Comparison of ENCODE assay signal across 7 mouse cellular contexts in genomic region chr5:33019426-33019821, GRCm38 (mm10). TPM values are rescaled to one million over a fixed set of nuclear protein-coding genes. Genes with fewer than 3 reads are reported as not detected.
DNase-seq lines count a peak whose midpoint lies in the region; ATAC-seq and TF ChIP-seq lines count a peak whose summit lies in the region.

No protein-coding gene starts in this region.

- peaks cover 2% of the 10 kb centered on the region for H3K36me3 ChIP-seq in testis, adult 2 months (ENCODE audit: control insufficient read depth, insufficient read depth, low read length)
- H3K36me3 ChIP-seq in limb, embryonic 12.5 days, result peaks cover 30% of the 10 kb centered on the region
- peaks cover 14% of the 10 kb centered on the region for H3K36me3 ChIP-seq in small intestine, adult 2 months (ENCODE audit: control insufficient read depth, insufficient read depth, low read length)

- no peak for DNase-seq in testis, postnatal 14 days (ENCODE audit: low spot score)
- DNase-seq in right cerebral cortex, postnatal 25 days, result no peak
- DNase-seq in adrenal gland, adult 8-10 months, result no peak

- peaks cover 11% of the 10 kb centered on the region for H3K4me1 ChIP-seq in testis, adult 2 months (ENCODE audit: control insufficient read depth, insufficient read depth, low read length)
- H3K4me1 ChIP-seq in limb, embryonic 12.5 days (replicated peaks), result peaks cover 16% of the 10 kb centered on the region
- peaks cover 15% of the 10 kb centered on the region; the same call in 1 of the 2 replicates for H3K4me1 ChIP-seq in small intestine, adult 2 months (ENCODE audit: control insufficient read depth, insufficient read depth, insufficient read length, low read length)

- no peaks in the 10 kb centered on the region for H3K27me3 ChIP-seq in testis, adult 2 months (ENCODE audit: control insufficient read depth, insufficient read depth, low read length)
- H3K27me3 ChIP-seq in limb, embryonic 12.5 days, result no peaks in the 10 kb centered on the region
- H3K27me3 ChIP-seq in small intestine, adult 2 months (ENCODE audit: control insufficient read depth, insufficient read depth, low read length), result no peaks in the 10 kb centered on the region

- H3K27ac ChIP-seq in testis, adult 2 months (ENCODE audit: control insufficient read depth, insufficient read depth, low read depth, low read length), result peak overlapping the region; percentile 98
- H3K27ac ChIP-seq in limb, embryonic 12.5 days, result peak overlapping the region; percentile 100
- peak overlapping the region; percentile 96 for H3K27ac ChIP-seq in small intestine, adult 2 months (ENCODE audit: insufficient read depth, low read depth, low read length)

- no peak for TF ChIP-seq POLR2A in testis, adult 2 months (IDR thresholded peaks at IDR 0.05; ENCODE audit: control insufficient read depth, low read depth, low read length)
- no peak for TF ChIP-seq POLR2A in small intestine, adult 2 months (IDR thresholded peaks at IDR 0.05; ENCODE audit: low read depth, low read length)

- peak overlapping the region; percentile 95 for H3K4me3 ChIP-seq in testis, adult 2 months (ENCODE audit: control insufficient read depth, low read depth, low read length)
- peak overlapping the region; percentile 89 for H3K4me3 ChIP-seq in limb, embryonic 12.5 days (replicated peaks)
- peak overlapping the region; percentile 87 for H3K4me3 ChIP-seq in small intestine, adult 2 months (ENCODE audit: low read depth, low read length)

- ATAC-seq in erythroblast, adult 5-6 weeks (replicated peaks; ENCODE audit: low FRiP score, poor library complexity, severe bottlenecking), result 0 out of 2 replicates have a peak, but pooled peaks have one; percentile 37
- no peak for ATAC-seq in limb, embryonic 12.5 days (ENCODE audit: insufficient number of reproducible peaks, insufficient read depth, low FRiP score, low TSS enrichment, low read depth)

- TF ChIP-seq CTCF in testis, adult 2 months (IDR thresholded peaks at IDR 0.05; ENCODE audit: control insufficient read depth, insufficient read depth, insufficient replicate concordance, low read depth, low read length), result no peak
- no peak for TF ChIP-seq CTCF in small intestine, adult 2 months (IDR thresholded peaks at IDR 0.05; ENCODE audit: extremely low read depth, insufficient read length, insufficient replicate concordance, low read depth, low read length)

- no peaks in the 10 kb centered on the region for H3K9me3 ChIP-seq in limb, embryonic 12.5 days

- H3K9ac ChIP-seq in limb, embryonic 12.5 days (replicated peaks), result peak overlapping the region; percentile 95

- H3K4me2 ChIP-seq in limb, embryonic 12.5 days, result peak overlapping the region; percentile 83

- WGBS in limb, embryonic 12.5 days, result 0% methylated on average over 12 of the region's 12 CpGs
- WGBS in small intestine, adult 2 months, result 0% methylated on average over 12 of the region's 12 CpGs

RNA-seq across cellular contexts. Expression of gene Ywhah, which starts 0.8 kb away (rescaled TPM):
- polyA plus RNA-seq in testis, adult 2 months (2012; rRNA removed), result 37.4 and 41.2 TPM in 2 replicates
- 91.3 and 122 TPM in 2 replicates for total RNA-seq in erythroblast, adult 5-6 weeks (2015; ENCODE audit: low replicate concordance)
- 74.4 and 102 TPM in 2 replicates for total RNA-seq in erythroblast, adult 5-6 weeks (2017; ENCODE audit: low replicate concordance)
- polyA plus RNA-seq in limb, embryonic 12.5 days (2016; fragmentation: Nextera tagmentation; extraction: Ambion mirVana), result 346 and 349 TPM in 2 replicates
- 105 and 188 TPM in 2 replicates for polyA plus RNA-seq in small intestine, adult 2 months (2012; rRNA removed)
- 100 to 1,000 TPM; 160 to 184 (median 171) TPM for total RNA-seq in adrenal gland, adult 8-10 months (2022)
